8 mouse cellular contexts compared by ENCODE assay signal in the genomic region with DNA sequence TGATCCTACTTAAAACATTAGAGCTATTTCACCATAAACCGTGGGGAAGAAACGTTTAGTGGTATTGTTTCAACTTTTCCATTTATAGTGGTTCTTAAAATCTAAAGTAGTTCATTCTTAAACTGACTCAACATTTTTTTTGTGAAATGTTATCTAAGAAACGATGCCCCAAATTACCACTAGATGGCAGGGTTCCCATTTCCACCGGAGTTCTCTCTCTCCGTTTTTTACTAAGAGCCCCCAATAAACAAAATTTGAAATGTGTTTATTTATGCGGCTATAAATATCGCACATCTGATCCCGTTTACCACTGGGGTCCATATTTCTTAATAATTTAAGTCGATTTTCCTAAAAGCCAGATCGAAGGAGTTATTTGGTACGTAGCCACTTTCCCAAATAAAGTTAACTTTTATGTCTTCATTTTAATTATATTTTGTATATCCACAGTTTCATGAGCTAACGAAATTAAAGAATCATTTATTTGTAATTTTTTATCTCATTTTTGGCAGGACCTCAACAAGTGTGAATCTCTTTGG.
A peak's percentile ranks its signal among the peaks of the same experiment; 100 is the strongest.
DNase-seq lines count a peak whose midpoint lies in the region; ATAC-seq and TF ChIP-seq lines count a peak whose summit lies in the region.

No protein-coding gene starts in this region.

- WGBS in forebrain, postnatal 0 days: 14% methylated on average over 12 of the region's 12 CpGs
- WGBS in forebrain, embryonic 15.5 days: 14% methylated on average over 12 of the region's 12 CpGs
- 7% methylated on average over 12 of the region's 12 CpGs for WGBS in lung, postnatal 0 days

- H3K4me2 ChIP-seq in forebrain, postnatal 0 days (ENCODE audit: low read depth): no peak overlapping the region
- no peak overlapping the region for H3K4me2 ChIP-seq in forebrain, embryonic 15.5 days (replicated peaks)
- no peak overlapping the region for H3K4me2 ChIP-seq in lung, postnatal 0 days (replicated peaks; ENCODE audit: low read depth, low read length)

- no peaks in the 10 kb centered on the region for H3K27me3 ChIP-seq in forebrain, postnatal 0 days (ENCODE audit: insufficient read depth, low read length)
- H3K27me3 ChIP-seq in forebrain, embryonic 15.5 days: no peaks in the 10 kb centered on the region
- H3K27me3 ChIP-seq in lung, postnatal 0 days (replicated peaks; ENCODE audit: insufficient read depth, low read length): no peaks in the 10 kb centered on the region

- no peaks in the 10 kb centered on the region for H3K9me3 ChIP-seq in forebrain, postnatal 0 days (ENCODE audit: low read length)
- no peaks in the 10 kb centered on the region for H3K9me3 ChIP-seq in forebrain, embryonic 15.5 days
- H3K9me3 ChIP-seq in lung, postnatal 0 days (ENCODE audit: low read length): no peaks in the 10 kb centered on the region

- peak; percentile 78 for DNase-seq in forebrain, postnatal 0 days
- DNase-seq in lung, postnatal 0 days (ENCODE audit: low spot score): peak; percentile 69
- DNase-seq in lung, postnatal 4 days: no peak
- DNase-seq in embryo, embryonic 11 days: peak; percentile 66
- DNase-seq in lung, postnatal 36 days: peak; percentile 39
- no peak for DNase-seq in natural killer cell, adult 2 months (ENCODE audit: low spot score in 2 of 2)
- no peak for DNase-seq in B cell, adult 2 months

- peaks cover 8% of the 10 kb centered on the region; the same call in 1 of the 2 replicates for H3K4me1 ChIP-seq in forebrain, postnatal 0 days (ENCODE audit: insufficient read depth)
- peaks cover 19% of the 10 kb centered on the region for H3K4me1 ChIP-seq in forebrain, embryonic 15.5 days
- H3K4me1 ChIP-seq in lung, postnatal 0 days (ENCODE audit: insufficient read depth, low read depth, low read length): no peaks in the 10 kb centered on the region

- peak; percentile 32; the same call in 1 of the 2 replicates for TF ChIP-seq EP300 in lung, postnatal 0 days (IDR thresholded peaks at IDR 0.05)

- H3K9ac ChIP-seq in forebrain, postnatal 0 days: no peak overlapping the region
- H3K9ac ChIP-seq in forebrain, embryonic 15.5 days (replicated peaks): no peak overlapping the region
- H3K9ac ChIP-seq in lung, postnatal 0 days (replicated peaks; ENCODE audit: low read depth): no peak overlapping the region

- TF ChIP-seq CTCF in forebrain, postnatal 0 days (IDR thresholded peaks at IDR 0.05; ENCODE audit: low read depth): peak; percentile 79
- TF ChIP-seq CTCF in lung, postnatal 0 days (IDR thresholded peaks at IDR 0.05): peak; percentile 74

- no peaks in the 10 kb centered on the region for H3K36me3 ChIP-seq in forebrain, postnatal 0 days (ENCODE audit: insufficient read depth)
- H3K36me3 ChIP-seq in forebrain, embryonic 15.5 days: no peaks in the 10 kb centered on the region
- no peaks in the 10 kb centered on the region for H3K36me3 ChIP-seq in lung, postnatal 0 days (ENCODE audit: insufficient read depth, low read length)

- H3K27ac ChIP-seq in forebrain, postnatal 0 days (ENCODE audit: low read depth, low read length): no peak overlapping the region
- no peak overlapping the region for H3K27ac ChIP-seq in forebrain, embryonic 15.5 days (replicated peaks)
- no peak overlapping the region for H3K27ac ChIP-seq in lung, postnatal 0 days (ENCODE audit: low read length)

- no peak overlapping the region for H3K4me3 ChIP-seq in forebrain, postnatal 0 days (ENCODE audit: low read depth, low read length)
- no peak overlapping the region for H3K4me3 ChIP-seq in forebrain, embryonic 15.5 days
- no peak overlapping the region for H3K4me3 ChIP-seq in lung, postnatal 0 days (ENCODE audit: low read depth, low read length)

- ATAC-seq in forebrain, postnatal 0 days: no peak
- ATAC-seq in forebrain, embryonic 15.5 days (replicated peaks): no peak
- ATAC-seq in lung, postnatal 0 days: no peak

Comparison
In these comparisons a context has a peak if more than half of its experiments do, and no peak if none do; other contexts are left out.
1. DNase-seq: peak in forebrain, postnatal 0 days (single experiment), lung, postnatal 0 days (single experiment), embryo, embryonic 11 days (single experiment) and lung, postnatal 36 days (single experiment); none in lung, postnatal 4 days (0 of 2), natural killer cell, adult 2 months (0 of 2) and B cell, adult 2 months (0 of 2).